Mouse (Mus musculus): ENCODE measurements around the gene Pnpla1. TPM values are rescaled to one million over a fixed set of nuclear protein-coding genes. Genes with fewer than 3 reads are reported as not detected.

Pnpla1 gene
- polyA plus RNA-seq, 1 experiment from 2014 or later = not detected

- no peak for ATAC-seq
- WGBS = 70% methylated on average over 7 of the region's 7 CpGs
- no peak overlapping the region for H3K9ac ChIP-seq (ENCODE audit: low read depth, low read length)
- H3K4me1 ChIP-seq (ENCODE audit: control insufficient read depth, insufficient read depth, low read depth, low read length) = peaks cover 8% of the 10 kb centered on the region; the same call in 1 of the 2 replicates
- H3K4me3 ChIP-seq (ENCODE audit: low read length) = no peak overlapping the region
- H3K9me3 ChIP-seq (ENCODE audit: control insufficient read depth, low read length) = no peaks in the 10 kb centered on the region
- no peaks in the 10 kb centered on the region for H3K36me3 ChIP-seq (ENCODE audit: control insufficient read depth, insufficient read depth, low read length)
- no peak overlapping the region for H3K27ac ChIP-seq (ENCODE audit: low read depth, low read length)
- H3K4me2 ChIP-seq (ENCODE audit: low read length) = no peak overlapping the region
- no peaks in the 10 kb centered on the region for H3K27me3 ChIP-seq (replicated peaks; ENCODE audit: control insufficient read depth, insufficient read depth, low read length)
Observed at GRCm38 (mm10) chr17:28874825-28875224, 16.6 kb downstream of the Pnpla1 start.

- WGBS = 50% methylated on average over 8 of the region's 8 CpGs
- Histone ChIP-seq H3K9ac (ENCODE audit: low read depth, low read length) (no peak overlapping the region), H3K4me1 (ENCODE audit: control insufficient read depth, insufficient read depth, low read depth, low read length) (peaks cover 11% of the 10 kb centered on the region), H3K4me3 (ENCODE audit: low read length) (no peak overlapping the region), H3K27me3 (replicated peaks; ENCODE audit: control insufficient read depth, insufficient read depth, low read length) (no peaks in the 10 kb centered on the region), H3K4me2 (ENCODE audit: low read length) (no peak overlapping the region), H3K36me3 (ENCODE audit: control insufficient read depth, insufficient read depth, low read length) (no peaks in the 10 kb centered on the region), H3K27ac (ENCODE audit: low read depth, low read length) (no peak overlapping the region), H3K9me3 (ENCODE audit: control insufficient read depth, low read length) (no peaks in the 10 kb centered on the region)
- ATAC-seq = no peak
Observed at GRCm38 (mm10) chr17:28875316-28875715, 17.1 kb downstream of the Pnpla1 start.

GRCm38 (mm10) chr17:28876331-28876730 is 18.1 kb downstream of the Pnpla1 start:
- 58% methylated on average over 5 of the region's 5 CpGs for WGBS
- no peaks in the 10 kb centered on the region for H3K9me3 ChIP-seq (ENCODE audit: control insufficient read depth, low read length)
- H3K4me2 ChIP-seq (ENCODE audit: low read length) = no peak overlapping the region
- no peak overlapping the region for H3K4me3 ChIP-seq (ENCODE audit: low read length)
- 0 out of 2 replicates have a peak, but pooled peaks cover 2% of the 10 kb centered on the region for H3K27me3 ChIP-seq (replicated peaks; ENCODE audit: control insufficient read depth, insufficient read depth, low read length)
- H3K4me1 ChIP-seq (ENCODE audit: control insufficient read depth, insufficient read depth, low read depth, low read length) = peaks cover 10% of the 10 kb centered on the region
- ATAC-seq = no peak
- H3K27ac ChIP-seq (ENCODE audit: low read depth, low read length) = no peak overlapping the region
- H3K36me3 ChIP-seq (ENCODE audit: control insufficient read depth, insufficient read depth, low read length) = no peaks in the 10 kb centered on the region
- no peak overlapping the region for H3K9ac ChIP-seq (ENCODE audit: low read depth, low read length)

- Histone ChIP-seq H3K4me1 (ENCODE audit: control insufficient read depth, insufficient read depth, low read depth, low read length) (peaks cover 10% of the 10 kb centered on the region), H3K36me3 (ENCODE audit: control insufficient read depth, insufficient read depth, low read length) (no peaks in the 10 kb centered on the region), H3K4me2 (ENCODE audit: low read length) (0 out of 2 replicates have a peak overlapping the region, but pooled peaks have one; percentile 15), H3K4me3 (ENCODE audit: low read length) (no peak overlapping the region), H3K9ac (ENCODE audit: low read depth, low read length) (no peak overlapping the region; the same call in 1 of the 2 replicates), H3K9me3 (ENCODE audit: control insufficient read depth, low read length) (no peaks in the 10 kb centered on the region), H3K27ac (ENCODE audit: low read depth, low read length) (no peak overlapping the region), H3K27me3 (replicated peaks; ENCODE audit: control insufficient read depth, insufficient read depth, low read length) (0 out of 2 replicates have a peak, but pooled peaks cover 2% of the 10 kb centered on the region)
- ATAC-seq = no peak
- WGBS = 16% methylated on average over 19 of the region's 19 CpGs
Observed at GRCm38 (mm10) chr17:28876821-28877220, 18.6 kb downstream of the Pnpla1 start.

GRCm38 (mm10) chr17:28879931-28880391 is 21.8 kb downstream of the Pnpla1 start:
- H3K36me3 ChIP-seq (ENCODE audit: control insufficient read depth, insufficient read depth, low read length) = no peaks in the 10 kb centered on the region
- H3K9ac ChIP-seq (ENCODE audit: low read depth, low read length) = peak overlapping the region; percentile 47
- H3K27ac ChIP-seq (ENCODE audit: low read depth, low read length) = no peak overlapping the region
- peak; percentile 41; the same call in 1 of the 2 replicates for ATAC-seq
- 0 out of 2 replicates have a peak overlapping the region, but pooled peaks have one; percentile 3 for H3K4me3 ChIP-seq (ENCODE audit: low read length)
- H3K4me1 ChIP-seq (ENCODE audit: control insufficient read depth, insufficient read depth, low read depth, low read length) = peaks cover 10% of the 10 kb centered on the region
- WGBS = 5% methylated on average over 18 of the region's 18 CpGs
- no peaks in the 10 kb centered on the region for H3K9me3 ChIP-seq (ENCODE audit: control insufficient read depth, low read length)
- H3K27me3 ChIP-seq (replicated peaks; ENCODE audit: control insufficient read depth, insufficient read depth, low read length) = 0 out of 2 replicates have a peak, but pooled peaks cover 2% of the 10 kb centered on the region
- H3K4me2 ChIP-seq (ENCODE audit: low read length) = peak overlapping the region; percentile 47

- ATAC-seq = peak; percentile 69
- Histone ChIP-seq H3K4me3 (ENCODE audit: low read length) (peak overlapping the region; percentile 10), H3K4me2 (ENCODE audit: low read length) (peak overlapping the region; percentile 40), H3K9me3 (ENCODE audit: control insufficient read depth, low read length) (no peaks in the 10 kb centered on the region), H3K9ac (ENCODE audit: low read depth, low read length) (no peak overlapping the region), H3K27ac (ENCODE audit: low read depth, low read length) (no peak overlapping the region), H3K4me1 (ENCODE audit: control insufficient read depth, insufficient read depth, low read depth, low read length) (peaks cover 4% of the 10 kb centered on the region), H3K36me3 (ENCODE audit: control insufficient read depth, insufficient read depth, low read length) (no peaks in the 10 kb centered on the region), H3K27me3 (replicated peaks; ENCODE audit: control insufficient read depth, insufficient read depth, low read length) (0 out of 2 replicates have a peak, but pooled peaks cover 2% of the 10 kb centered on the region)
- WGBS = 2% methylated on average over 12 of the region's 12 CpGs
Observed at GRCm38 (mm10) chr17:28882316-28882715, 24.1 kb downstream of the Pnpla1 start.

- Histone ChIP-seq H3K27ac (ENCODE audit: low read depth, low read length) (no peak overlapping the region), H3K36me3 (ENCODE audit: control insufficient read depth, insufficient read depth, low read length) (no peaks in the 10 kb centered on the region), H3K9me3 (ENCODE audit: control insufficient read depth, low read length) (no peaks in the 10 kb centered on the region; the same call in 1 of the 2 replicates), H3K9ac (ENCODE audit: low read depth, low read length) (no peak overlapping the region), H3K4me3 (ENCODE audit: low read length) (no peak overlapping the region), H3K4me2 (ENCODE audit: low read length) (peak overlapping the region; percentile 40), H3K27me3 (replicated peaks; ENCODE audit: control insufficient read depth, insufficient read depth, low read length) (0 out of 2 replicates have a peak, but pooled peaks cover 2% of the 10 kb centered on the region), H3K4me1 (ENCODE audit: control insufficient read depth, insufficient read depth, low read depth, low read length) (peaks cover 4% of the 10 kb centered on the region)
- 58% methylated on average over 8 of the region's 8 CpGs for WGBS
- no peak for ATAC-seq
Observed at GRCm38 (mm10) chr17:28882810-28883209, 24.6 kb downstream of the Pnpla1 start.

- H3K27me3 ChIP-seq (replicated peaks; ENCODE audit: control insufficient read depth, insufficient read depth, low read length) = 0 out of 2 replicates have a peak, but pooled peaks cover 2% of the 10 kb centered on the region
- H3K36me3 ChIP-seq (ENCODE audit: control insufficient read depth, insufficient read depth, low read length) = no peaks in the 10 kb centered on the region
- peaks cover 6% of the 10 kb centered on the region; the same call in 1 of the 2 replicates for H3K9me3 ChIP-seq (ENCODE audit: control insufficient read depth, low read length)
- peaks cover 4% of the 10 kb centered on the region for H3K4me1 ChIP-seq (ENCODE audit: control insufficient read depth, insufficient read depth, low read depth, low read length)
- H3K4me3 ChIP-seq (ENCODE audit: low read length) = no peak overlapping the region
- WGBS = 76% methylated on average over 10 of the region's 10 CpGs
- H3K4me2 ChIP-seq (ENCODE audit: low read length) = no peak overlapping the region
- ATAC-seq = no peak
- H3K27ac ChIP-seq (ENCODE audit: low read depth, low read length) = no peak overlapping the region
- no peak overlapping the region for H3K9ac ChIP-seq (ENCODE audit: low read depth, low read length)
Observed at GRCm38 (mm10) chr17:28883941-28884516, 25.8 kb downstream of the Pnpla1 start.

GRCm38 (mm10) chr17:28885231-28885630 is 27.0 kb downstream of the Pnpla1 start:
- no peak overlapping the region for H3K4me2 ChIP-seq (ENCODE audit: low read length)
- H3K36me3 ChIP-seq (ENCODE audit: control insufficient read depth, insufficient read depth, low read length) = no peaks in the 10 kb centered on the region
- peaks cover under 1% of the 10 kb centered on the region for H3K4me1 ChIP-seq (ENCODE audit: control insufficient read depth, insufficient read depth, low read depth, low read length)
- H3K27me3 ChIP-seq (replicated peaks; ENCODE audit: control insufficient read depth, insufficient read depth, low read length) = 0 out of 2 replicates have a peak, but pooled peaks cover 2% of the 10 kb centered on the region
- no peak overlapping the region for H3K27ac ChIP-seq (ENCODE audit: low read depth, low read length)
- ATAC-seq = no peak
- H3K9ac ChIP-seq (ENCODE audit: low read depth, low read length) = no peak overlapping the region
- H3K4me3 ChIP-seq (ENCODE audit: low read length) = no peak overlapping the region
- peaks cover 6% of the 10 kb centered on the region; the same call in 1 of the 2 replicates for H3K9me3 ChIP-seq (ENCODE audit: control insufficient read depth, low read length)
- WGBS = 87% methylated on average over 8 of the region's 8 CpGs

All from hindbrain, embryonic 16.5 days (tissue).